Mouse (Mus musculus) 3134 (cell line): Measurements from ENCODE around the gene Dynlt1f.
"Not testable (repeated sequence)": the region's sequence is repeated elsewhere in the genome, so short reads cannot be mapped to it uniquely, and the experiment has no call there.

Experiments used
- DNase-seq: peaks from one replicate; pipeline ENCODE4 v3.0.0-alpha.2; 2011; ENCODE audit warnings: low spot score; ENCODE audit not compliant: insufficient read length; ENCODE audit errors: extremely low read depth

Dynlt1f gene

DNA sequence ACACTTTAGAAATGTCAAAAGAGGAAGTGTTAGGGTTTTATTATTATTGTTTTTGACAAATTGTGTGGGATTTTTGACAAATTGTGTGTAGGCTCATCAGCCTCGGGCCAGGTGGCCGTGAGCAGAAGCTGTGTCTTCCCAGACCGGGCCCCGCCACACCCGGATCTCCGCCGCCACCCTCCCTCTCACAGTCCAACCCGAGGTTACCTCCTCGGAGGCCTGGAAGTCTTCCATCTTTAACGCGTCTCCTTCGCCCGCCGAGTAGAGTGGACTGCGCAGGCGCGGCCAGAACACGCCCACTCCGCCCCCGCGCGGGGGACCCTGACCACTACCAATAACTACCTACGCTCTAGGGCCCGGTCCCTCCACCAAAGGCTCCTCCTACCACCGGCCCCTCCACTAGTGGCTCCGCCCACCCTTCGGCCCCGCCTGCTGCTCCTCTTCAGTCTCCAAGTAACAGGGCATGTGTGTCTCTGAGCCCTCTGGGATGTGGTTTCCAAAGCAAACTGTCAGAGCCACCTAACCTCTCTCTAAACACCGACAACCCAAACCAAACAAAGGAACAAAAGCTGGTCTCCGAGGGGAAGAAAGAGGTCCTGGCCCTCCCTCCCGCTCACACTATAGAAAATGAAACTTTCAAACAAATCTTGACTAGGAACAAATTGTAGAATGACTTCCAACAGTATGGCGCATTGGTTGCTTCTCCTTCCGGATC is at the start of gene Dynlt1f:
Dynlt1f (minus strand) TSS at position 334 of the 715 bp plus-strand sequence.
- peak; percentile 39 for DNase-seq

DNA sequence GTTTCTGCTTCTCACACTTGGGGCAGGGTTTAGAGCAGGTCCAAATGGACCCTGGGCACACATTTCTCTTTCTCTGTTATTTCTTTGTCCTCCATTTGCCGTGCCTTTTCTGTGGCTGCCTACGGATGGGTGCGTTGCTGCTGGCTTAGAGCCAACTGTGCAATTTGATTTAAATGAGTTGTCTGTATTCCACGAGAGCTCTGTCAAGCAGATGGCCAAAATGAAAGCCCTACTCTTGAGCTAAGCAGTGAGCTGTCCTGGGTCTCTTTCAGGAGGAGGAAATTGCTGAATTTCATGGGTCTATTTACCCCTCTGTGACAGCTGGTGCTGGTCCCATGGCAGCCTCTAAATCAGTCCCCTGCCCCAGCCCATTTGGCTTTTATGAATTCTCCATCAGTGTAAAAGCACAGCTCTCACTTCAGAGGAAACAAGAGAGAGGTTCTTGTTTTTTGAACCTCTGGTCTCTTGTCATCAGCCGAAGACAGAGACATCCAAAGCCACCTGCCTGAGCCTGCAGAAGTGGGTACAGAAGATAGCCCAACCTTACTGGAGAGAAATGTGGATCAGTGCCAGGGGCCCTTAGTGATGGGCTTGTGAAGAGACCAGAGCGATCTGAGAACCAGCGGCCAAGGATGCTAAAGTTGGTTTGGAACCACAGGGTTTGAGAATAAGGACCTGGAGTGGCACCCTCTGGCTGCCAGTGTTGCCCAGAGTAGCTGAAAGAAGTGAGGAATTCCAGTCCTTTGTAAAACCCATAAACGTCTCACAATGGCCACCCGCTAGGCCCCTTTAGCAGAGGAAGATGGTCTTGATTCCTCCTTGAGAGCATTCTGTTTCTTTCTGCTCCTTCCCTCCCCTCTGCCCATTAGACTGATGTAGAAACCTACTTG is 47.9 kb upstream of the Dynlt1f start:
- not testable (repeated sequence) for DNase-seq

DNA sequence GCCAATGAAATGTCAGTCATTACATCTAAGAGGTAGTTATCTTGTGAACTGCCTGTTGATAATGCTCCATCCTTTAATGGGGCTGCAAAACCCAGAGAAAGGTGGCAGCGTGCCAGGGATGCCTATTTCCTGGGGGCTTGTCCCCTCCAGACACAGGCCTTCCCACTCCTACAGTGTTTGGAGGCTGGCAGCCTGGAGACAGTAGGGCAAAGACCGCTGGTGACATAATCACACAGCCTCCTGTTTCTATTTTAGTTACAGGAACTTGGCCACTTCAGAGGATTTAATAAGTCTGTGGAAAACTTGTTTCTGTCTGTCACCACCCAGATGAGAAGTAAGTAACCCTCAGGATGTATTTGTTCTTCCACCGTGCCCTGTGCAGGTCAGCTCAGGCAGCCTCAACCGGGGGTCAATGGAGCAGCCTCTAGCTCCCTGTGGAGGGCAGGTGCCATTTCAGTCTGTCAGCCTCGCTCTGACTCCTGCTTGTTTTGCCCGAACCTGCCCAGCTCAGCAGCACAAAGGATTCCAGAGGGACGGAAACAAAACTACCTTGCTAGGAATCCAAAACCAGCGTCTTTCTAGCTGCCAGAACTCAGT is 47.0 kb upstream of the Dynlt1f start:
- not testable (repeated sequence) for DNase-seq

GRCm38 (mm10) chr17:6700077-6700476 is 44.4 kb upstream of the Dynlt1f start:
- not testable (repeated sequence) for DNase-seq

- DNase-seq: not testable (repeated sequence)
Observed at GRCm38 (mm10) chr17:6699502-6699901, 43.8 kb upstream of the Dynlt1f start.

GRCm38 (mm10) chr17:6697224-6697775 is 41.6 kb upstream of the Dynlt1f start:
- DNase-seq: peak; percentile 21

DNA sequence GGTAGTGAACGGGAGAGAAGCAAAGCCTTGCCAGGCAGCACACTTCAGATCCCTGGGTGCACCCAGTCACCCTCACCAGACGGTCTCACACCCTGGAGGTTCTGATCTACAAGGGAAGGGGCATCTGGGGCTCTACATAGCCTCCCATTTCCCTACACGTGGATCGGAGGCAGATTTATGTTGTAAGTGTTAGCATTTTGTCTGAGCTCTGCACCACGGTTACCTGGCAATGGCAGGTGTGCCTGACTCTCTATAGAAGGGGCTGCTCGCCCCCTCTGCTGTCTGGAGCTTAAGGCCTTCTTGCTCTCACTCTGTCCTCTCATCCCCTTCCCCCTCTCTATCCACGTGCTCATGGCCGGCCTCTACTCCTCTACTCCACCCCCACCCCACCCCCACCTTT is 40.8 kb upstream of the Dynlt1f start:
- not testable (repeated sequence) for DNase-seq

DNA sequence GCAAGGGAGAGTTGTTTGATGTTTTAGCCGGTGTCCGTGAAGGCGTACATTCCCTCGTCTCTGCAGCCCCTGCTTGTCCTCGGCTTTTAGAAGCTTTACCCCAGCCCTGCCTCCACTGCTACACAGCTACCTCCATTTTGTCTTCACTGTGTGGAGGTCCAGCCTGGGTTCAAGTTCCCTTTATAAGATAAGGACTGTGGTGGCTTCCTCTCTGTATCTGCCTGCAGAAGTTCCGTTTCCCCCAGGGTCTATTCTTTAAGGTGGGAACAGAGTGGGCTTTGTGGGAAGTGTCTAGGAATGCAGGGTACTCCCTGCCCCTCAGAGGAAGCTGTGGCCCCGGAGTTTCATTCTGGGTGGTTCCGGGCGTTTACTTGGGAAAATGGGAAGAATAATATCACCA is 40.0 kb upstream of the Dynlt1f start:
- not testable (repeated sequence) for DNase-seq

DNA sequence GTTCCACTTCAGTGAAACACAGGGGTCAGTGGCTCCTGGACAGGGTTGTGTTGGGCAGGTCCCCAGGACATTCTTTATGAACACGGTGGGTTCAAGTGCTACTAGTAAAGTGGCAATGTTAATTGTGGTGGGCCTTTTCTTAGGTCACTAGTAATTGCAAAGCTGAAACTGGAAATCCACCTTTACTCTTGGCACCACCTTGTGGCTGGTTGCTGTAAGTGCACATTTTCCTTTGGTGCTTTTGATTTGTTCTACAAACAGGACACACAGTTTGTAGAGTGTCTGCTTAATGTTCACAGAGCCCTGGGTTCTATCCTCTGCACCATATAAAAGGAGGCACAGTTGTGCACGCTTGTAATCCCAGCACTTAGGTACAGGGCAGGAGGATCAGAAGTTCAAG is 35.9 kb upstream of the Dynlt1f start:
- DNase-seq: not testable (repeated sequence)

GRCm38 (mm10) chr17:6689344-6689743 is 33.6 kb upstream of the Dynlt1f start:
- not testable (repeated sequence) for DNase-seq

DNA sequence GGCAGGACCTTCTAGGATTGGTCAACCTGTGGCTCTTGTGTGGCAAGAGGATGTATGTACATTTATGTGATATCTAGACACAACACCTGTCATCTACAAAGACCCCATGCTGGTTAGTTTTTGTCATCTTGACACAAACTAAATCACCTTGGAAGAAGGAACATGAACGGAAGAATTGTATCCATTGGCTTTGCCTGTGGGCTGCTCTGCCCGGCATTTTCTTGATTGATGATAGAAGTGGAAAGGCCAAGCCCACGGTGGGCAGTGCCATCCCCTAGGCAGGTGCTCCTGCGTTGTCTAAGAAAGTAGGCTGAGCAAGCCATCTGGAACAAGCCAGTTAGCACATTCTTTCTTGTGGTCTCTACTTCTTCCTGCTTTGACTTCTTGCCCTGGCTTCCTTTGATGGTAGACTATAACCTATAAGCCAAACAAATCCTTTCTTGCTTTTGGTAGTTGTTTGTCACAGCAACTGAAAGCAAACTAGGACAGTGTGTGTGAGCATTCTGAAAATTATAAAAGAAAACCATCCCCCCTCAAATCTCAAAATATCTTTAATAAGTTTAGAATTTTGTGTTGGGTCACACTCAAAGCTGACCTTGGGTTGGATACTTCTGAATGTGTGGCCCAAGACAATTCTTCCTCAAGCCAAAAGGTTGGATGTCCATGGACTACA is 30.7 kb upstream of the Dynlt1f start:
- not testable (repeated sequence) for DNase-seq

- not testable (repeated sequence) for DNase-seq
Observed at GRCm38 (mm10) chr17:6685288-6685818, 29.7 kb upstream of the Dynlt1f start.

GRCm38 (mm10) chr17:6684464-6685287 is 29.0 kb upstream of the Dynlt1f start:
- DNase-seq: peak; percentile 10

DNA sequence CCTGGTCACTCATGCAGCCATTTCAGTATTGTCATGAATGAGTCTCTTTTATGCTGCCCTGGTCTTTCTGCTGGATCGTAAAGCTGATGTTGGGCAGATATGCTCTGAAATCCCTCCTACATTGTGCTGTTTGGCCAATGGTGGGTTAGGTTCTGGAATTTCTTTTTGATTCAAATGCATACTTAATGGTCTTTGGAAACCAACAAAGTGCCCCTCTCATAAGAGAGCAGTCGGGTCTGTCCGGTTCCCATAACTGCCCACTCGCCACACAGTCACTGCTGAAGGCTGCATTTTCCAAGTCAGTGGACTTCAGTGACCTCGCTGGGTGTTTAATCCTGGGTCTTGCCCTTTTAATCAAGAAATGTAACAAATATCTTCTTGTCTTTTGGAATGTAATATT is 28.0 kb upstream of the Dynlt1f start:
- DNase-seq: not testable (repeated sequence)

GRCm38 (mm10) chr17:6681721-6682120 is 26.0 kb upstream of the Dynlt1f start:
- not testable (repeated sequence) for DNase-seq

GRCm38 (mm10) chr17:6678063-6678462 is 22.4 kb upstream of the Dynlt1f start:
- peak; percentile 20 for DNase-seq

DNA sequence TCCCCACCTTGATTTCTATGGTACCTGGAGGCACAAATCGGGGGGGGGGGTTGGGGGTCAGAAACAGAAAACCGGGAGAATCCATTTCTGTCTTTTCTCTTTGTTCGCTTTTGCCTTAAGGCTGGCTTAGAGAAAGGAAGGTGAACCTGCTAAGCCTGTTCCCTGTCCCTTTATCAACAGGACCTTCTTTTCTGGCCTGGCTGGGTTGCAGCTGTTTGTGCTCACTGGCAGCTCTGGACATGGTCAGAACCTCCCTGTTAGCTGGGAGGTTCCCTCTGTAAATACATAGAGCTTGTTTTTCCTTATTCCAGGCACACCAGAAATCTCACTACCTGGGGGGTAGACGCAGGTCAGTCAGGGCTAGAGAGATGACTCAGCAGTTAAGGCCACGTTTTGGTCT is 18.6 kb upstream of the Dynlt1f start:
- not testable (repeated sequence) for DNase-seq

DNA sequence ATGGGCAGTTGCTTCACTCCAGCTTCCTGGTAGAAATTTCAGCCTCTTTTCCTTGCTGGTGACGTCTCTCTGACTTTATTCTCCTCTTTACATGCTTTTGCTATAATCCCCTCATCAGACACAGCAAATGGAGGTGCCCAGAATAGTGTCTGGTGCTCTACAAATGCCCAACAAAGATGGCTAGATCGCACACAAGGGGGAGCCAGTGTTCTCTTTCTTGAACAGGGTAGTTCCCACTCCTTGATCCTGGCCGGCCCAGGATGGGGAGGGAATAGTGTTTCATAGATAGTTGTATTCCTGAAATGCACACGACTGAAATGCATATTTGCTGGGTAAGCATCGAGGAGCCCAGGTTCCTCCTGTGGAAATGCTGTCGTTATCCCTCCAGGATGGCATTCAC is 12.8 kb upstream of the Dynlt1f start:
- DNase-seq: not testable (repeated sequence)

DNA sequence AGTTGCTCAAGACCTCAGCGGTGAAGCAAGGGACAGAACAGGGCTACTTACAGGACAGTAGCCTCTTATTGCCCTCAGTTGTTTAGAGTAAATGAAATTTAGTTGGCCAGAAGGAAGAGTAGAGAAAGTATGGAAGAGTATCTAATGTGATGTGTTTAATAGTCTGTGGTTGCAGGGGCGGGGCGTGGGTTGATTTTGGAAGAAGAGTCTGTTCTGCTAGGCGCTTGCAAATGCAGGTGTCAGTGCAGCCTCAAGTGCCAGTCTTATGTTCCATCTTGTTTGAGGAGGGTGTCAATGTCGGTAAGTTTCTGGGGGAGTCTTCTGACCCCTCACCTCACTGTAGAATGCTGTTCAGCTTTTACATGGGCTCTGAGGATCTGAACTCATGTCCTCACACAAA is 9.7 kb upstream of the Dynlt1f start:
- not testable (repeated sequence) for DNase-seq
